Mouse (Mus musculus) kidney, postnatal 10 days (tissue): ENCODE results near the gene Tor4a.
A peak's percentile ranks its signal among the peaks of the same experiment; 100 is the strongest.

Source experiments
- DNase-seq: peaks from one replicate; pipeline ENCODE4 v3.0.0; 2021; ENCODE audit warnings: mixed read lengths

Tor4a gene

DNA sequence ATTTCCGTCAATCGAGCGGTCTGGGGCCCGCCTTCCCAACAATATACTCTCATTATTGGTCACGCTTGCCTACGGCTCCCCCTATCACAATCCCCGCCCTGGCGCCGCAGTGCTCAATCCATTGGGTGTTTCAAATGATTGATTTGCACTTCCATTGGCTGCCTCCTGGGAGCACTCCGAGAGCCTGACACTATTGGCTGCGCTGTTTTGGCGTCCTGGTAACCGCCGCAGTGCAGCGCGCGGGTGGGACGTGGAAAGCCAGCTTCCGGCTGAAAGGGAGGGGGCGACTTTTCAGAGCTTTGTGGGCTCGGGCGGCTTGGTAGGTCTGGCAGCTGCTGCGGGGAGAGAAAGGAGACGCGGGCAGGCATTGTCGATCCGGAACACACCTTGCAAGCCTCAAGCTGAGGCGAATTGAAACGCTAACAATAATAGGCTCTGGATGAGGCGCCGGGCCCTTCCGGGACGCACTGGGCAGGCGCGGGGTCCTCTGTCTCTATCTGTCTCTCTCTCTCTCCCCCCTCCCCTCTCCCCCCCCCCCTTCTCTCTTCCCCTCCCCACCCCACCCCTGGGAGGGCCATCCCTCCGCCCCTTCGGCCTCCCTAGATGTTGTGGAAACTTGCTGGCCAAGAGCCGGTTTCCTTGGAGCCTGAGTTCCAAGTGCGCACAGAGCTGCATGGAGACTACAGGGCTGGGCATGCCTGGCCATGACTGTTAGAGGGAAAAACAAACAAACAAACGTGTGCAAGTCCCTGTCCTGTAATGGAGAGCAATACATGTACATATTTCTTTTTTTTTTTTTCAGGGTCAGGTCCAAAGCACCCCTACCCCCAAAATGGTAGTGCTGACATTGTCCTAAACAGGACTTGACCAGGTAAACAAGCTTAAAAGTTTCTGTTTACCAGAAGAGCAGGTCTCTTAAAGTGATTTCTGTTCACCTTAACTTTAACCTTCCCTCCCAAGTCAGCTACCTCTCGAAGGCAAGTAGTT is 28.4 kb upstream of the Tor4a start:
- peak; percentile 98 for DNase-seq

DNA sequence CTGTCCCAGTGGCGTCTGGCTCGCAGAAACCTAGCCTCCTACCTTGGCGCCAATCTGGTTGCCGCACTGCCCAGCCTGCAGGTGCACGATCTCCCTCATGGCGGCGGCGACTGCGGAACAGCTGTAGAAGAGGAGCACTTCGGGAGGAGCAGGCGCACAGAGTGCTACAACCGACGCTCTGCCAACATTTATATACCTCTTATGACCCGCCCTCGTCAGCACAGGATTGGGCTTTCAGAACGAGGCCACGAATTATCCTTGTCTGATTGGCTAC is 27.7 kb upstream of the Tor4a start, which contains the start of gene Tubb4b:
Gene Tubb4b (minus strand): TSS at position 211 of the 274 bp plus-strand sequence.
- DNase-seq = no peak

DNA sequence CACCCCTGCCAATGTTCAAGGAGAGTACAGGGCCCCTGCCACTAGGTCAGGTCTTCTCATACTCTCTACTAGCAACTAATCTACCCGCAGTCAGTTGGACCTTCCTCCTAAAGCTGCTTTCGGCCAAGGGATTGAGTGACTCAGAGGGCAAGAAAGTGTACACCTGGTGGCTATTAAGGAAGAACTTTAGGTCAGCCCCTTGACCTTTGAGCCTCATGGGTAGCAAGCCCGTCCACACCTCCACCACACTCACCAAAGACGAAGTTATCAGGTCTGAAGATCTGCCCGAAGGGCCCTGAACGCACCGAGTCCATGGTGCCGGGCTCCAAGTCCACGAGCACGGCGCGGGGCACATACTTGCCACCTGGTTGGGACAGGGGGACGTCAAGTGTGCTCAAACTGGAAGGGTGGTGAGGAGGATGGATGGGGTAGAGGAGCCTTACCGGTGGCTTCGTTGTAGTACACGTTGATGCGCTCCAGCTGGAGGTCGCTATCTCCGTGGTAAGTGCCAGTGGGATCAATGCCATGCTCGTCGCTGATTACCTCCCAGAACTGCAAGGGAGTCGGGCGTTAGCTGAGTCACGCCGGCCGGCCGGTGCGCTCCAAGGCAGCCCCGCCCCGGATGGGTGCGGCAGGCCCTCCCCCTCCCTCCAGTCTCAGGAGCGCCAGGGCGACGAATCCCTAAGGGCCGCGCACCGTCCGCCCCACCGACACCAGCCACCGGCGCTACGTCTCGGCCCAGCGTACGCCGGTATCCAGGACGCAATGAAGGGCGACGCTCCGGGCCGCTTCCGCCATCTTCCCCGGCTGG is 27.2 kb upstream of the Tor4a start:
- peak; percentile 87 for DNase-seq

- DNase-seq = no peak
Observed at GRCm38 (mm10) chr2:25221331-25221772, 24.7 kb upstream of the Tor4a start.

- DNase-seq = no peak
Observed at GRCm38 (mm10) chr2:25218445-25218844, 21.8 kb upstream of the Tor4a start, which contains the start of gene Fam166a. TSS of gene Fam166a (plus strand) at chr2:25218745.

DNA sequence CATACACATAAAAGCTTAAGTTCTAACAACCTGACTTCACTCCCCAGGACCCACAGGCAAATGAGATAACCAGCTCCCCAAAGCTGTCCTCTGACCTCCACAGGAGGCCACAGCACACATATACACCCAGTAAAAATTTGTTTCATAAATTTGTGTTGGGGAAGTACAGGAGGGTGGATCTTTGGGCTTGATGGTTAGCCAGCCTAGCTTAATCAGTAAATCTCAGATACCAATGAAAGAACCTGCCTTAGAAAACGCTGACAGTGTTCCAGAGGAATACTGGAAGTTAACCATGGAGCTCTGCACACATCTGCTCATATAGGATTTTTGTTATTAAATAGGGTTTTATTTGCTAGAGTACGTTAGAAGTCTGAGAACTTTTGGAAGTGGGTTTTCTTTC is 21.0 kb upstream of the Tor4a start:
- DNase-seq = no peak

DNA sequence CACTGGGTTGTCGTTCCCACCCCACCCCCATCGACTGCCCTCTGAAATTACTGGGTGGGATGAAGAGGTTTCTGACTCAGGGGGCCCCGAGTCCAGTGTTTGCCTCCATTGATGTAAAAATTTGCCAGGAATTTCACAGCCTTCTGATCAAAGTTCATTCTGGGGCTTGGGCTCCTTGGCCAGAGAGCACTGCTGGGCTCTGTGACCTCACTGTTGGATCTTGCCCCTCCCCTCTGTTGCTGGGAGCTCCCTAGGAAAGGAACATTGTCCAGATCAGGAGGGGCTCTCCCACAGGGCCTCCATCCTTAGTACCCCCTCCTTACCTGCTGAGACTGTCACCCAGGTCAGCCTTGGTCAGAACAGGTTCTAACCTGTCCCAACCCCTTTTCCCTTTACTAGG is 17.8 kb upstream of the Tor4a start, which contains the start of gene Stpg3:
Gene Stpg3 (minus strand): TSS at position 194 of the 400 bp plus-strand sequence.
- peak; percentile 56 for DNase-seq

DNA sequence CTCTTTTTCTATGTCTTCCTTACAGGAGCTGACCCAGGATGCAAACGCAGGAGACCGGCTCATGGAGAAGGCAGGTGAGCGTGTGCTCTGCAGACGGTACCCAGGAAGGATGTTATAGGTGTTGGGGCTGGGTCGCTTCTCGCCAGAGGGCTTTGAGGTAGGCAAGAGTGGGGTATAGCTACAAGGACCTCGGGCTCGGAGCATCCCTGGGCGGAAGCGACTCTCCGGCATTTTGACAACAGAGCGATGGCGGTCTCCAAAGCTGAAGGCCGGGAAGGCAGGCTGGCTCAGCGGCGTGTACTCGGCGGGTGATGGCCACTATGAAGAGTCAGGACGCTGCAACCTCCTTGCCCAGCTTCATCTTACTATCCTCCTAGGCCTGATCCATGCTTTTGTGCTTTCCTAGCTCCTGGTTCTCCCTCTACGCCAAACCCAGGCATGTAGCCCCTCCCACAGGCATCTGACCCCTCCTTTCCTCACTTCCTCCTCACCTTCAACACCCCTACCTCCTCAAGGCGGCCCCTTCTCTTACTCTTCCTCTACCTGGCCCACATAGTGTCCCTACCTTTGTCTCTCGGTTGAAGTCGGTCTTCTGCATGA is 16.7 kb upstream of the Tor4a start:
- no peak for DNase-seq

DNA sequence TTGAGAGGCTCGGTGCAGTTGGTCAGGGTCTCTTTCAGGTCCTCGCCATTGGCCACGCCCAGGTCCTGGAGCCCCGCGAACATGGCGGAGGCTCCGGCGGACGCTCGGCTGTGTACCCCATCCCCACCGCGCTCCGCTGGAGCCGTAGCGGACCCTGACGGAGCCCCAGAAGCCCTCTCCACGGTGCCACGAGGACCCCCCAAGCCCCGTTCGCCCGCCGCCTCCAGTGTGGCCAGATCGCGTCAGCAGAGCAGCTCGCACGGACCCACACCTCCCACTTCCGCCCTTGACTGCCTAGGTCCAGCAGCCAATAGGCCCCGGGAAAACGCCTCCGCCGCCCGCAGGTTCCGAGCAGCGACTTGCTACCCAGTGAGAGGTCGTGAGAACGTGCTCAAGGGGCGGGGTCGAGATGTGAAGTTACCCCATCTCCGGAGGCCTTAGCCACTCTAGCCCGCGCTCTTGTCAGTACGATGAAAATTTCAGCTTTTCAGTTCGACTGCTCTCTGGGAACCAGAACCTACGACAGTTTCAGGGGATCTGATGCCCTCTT is 14.5 kb upstream of the Tor4a start, which contains the start of gene Nelfb:
Gene Nelfb (minus strand): TSS at position 369 of the 550 bp plus-strand sequence.
- DNase-seq = peak; percentile 94

- DNase-seq = no peak
Observed at GRCm38 (mm10) chr2:25210686-25211085, 14.0 kb upstream of the Tor4a start.

- no peak for DNase-seq
Observed at GRCm38 (mm10) chr2:25207593-25207992, 10.9 kb upstream of the Tor4a start.

DNA sequence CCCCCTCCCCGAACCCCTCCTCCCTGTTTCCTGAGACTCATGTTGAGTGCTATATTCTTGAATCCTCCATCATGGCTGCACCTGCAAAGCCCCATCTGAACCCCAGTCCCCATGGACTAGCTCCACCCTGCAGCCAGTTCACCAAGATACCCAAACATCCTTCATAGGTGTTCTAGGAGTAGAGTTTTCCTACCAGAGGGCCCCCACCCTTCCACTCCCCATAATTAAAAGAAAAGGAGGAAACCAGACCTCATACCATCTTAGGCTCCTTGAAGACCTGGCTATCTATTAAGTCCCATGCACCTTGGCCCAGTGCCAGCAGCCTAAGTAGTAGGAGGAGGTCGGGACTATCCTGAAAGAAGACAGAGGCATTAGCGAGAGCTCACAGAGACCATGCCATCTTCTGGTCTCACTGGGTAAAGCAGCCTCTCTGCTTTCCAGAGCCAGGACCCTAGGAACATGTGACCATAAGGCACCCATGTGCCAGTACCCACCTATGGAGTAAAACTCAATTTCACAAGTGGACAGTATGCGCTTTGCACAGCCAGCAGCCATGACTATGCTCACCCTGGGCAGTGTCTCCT is 7.0 kb upstream of the Tor4a start:
- DNase-seq = peak; percentile 66

GRCm38 (mm10) chr2:25200631-25201030 is 3.9 kb upstream of the Tor4a start:
- no peak for DNase-seq

- DNase-seq = no peak
Observed at GRCm38 (mm10) chr2:25197946-25198345, 1.3 kb upstream of the Tor4a start.

DNA sequence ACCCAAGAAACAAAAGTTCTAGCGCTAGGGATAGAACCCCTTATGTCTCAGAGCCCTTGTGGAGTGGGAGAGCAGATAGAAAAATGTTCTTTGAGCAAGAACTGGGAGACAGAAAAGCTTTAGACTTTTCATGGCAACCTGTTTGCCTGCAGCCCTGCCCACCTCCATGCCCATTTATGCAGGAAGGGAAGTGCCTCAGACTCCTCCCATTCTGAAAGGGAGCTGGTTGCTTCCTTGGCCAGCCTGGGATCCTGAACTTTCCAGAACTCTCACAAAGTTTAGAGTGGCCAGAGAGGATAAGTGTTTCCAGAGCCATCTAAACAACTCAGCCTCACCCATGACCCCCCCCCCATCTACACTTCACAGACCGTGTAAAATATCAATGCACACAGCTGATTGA is 505 bp upstream of the Tor4a start:
- DNase-seq = no peak

DNA sequence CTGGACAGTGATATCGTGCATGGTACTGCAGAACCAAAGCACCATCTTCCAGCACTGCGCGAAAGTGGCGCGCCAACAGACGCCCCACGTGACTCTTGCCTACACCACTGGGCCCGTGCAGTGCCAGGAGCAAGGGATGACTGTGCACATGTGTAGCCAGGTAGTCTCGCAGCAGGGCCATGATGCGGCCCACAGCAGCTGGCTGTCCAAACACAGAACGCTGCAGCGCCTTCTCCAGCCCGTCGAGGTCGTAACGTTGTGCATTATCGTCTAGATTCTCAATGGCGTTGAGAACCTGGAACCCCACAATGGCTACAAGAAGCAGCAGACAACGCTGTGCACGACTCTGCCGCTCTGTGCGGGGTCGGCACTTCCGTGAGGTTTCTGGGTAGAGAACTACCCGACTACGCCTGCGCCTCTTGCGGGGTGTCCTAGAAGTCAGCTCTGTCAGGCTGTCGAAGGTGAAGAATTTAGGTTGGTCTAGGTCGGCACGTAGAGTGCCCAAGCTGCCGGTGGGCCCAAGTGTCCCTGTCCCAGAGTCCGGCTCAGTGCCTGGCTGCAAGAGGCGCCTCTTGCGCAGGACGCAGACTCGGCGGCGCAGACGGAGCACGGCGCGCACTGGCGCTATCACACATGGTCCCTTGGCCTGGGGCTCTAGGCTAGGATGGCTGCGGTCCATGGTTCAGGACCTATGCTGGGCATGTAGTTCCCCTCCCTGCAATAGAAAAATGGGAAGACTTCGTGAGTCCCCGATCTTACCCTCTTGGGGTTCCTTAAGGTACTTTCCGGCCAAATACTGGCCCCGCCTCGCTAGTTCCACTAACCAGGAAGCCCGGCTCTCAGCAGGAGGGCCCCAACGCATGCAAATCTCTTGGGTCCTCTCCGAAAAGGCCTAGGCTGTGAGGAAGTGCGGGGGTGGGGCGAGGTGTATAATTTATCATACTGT is 1.2 kb downstream of the Tor4a start:
- peak; percentile 85 for DNase-seq

DNA sequence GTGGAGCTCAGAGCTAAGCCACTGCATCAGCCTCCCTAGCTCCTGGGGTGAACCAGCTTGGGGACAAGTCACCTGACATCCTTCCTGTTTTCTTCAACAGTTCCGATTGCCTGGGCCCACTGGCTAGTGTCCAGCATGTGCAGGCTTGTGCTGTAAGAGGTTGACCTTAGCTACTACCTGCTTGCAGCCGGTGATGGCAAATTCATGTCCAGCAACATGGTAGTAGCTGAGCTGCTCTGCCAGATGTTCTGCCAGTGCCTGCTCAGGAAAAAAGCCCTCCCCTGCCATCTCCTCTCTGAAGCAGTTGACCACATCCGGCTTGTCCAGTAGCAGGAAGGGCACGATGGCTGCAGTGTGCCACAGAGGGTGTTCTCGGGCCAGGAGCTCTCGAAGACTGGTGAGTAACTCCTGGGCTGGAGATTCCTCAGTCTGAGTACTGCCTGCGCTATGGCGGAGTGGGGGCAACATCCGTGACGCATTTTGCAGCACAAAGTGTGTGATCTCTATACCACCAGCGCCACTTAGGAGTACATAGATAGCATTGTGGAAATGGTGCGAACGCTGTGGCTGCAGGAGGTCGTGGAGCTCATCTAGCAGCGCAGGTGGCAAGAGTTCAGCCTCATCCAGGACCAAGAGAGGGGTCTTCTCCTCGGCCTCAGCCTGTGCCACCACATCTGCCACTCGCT is 2.1 kb downstream of the Tor4a start:
- DNase-seq = peak; percentile 36

GRCm38 (mm10) chr2:25194006-25194405 is 2.7 kb downstream of the Tor4a start:
- no peak for DNase-seq

DNA sequence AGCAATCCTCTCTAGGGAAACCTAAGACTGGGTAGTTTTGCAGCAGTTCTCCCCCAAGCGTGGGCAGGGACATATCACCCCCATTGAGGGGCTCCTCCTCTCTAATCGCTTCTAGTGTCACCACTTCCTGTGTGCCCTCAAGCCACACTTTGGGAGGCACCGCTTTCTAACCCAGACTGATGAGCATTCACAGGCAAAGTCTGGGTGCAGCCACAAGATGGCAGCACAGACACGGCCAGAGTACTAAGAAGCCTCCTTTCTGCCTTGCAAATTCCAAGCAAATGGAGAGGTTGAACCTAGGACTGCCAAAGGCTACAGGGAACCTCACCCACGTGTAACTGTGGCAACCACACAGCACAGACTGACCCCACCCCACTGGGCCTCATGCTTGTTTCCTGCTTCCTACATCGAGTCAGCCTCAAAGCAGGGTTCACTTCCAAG is 3.3 kb downstream of the Tor4a start:
- peak; percentile 90 for DNase-seq

GRCm38 (mm10) chr2:25187841-25188240 is 8.8 kb downstream of the Tor4a start:
- no peak for DNase-seq

- DNase-seq = no peak
Observed at GRCm38 (mm10) chr2:25186575-25186930, 10.1 kb downstream of the Tor4a start.
